Mouse (Mus musculus) lung, adult 2 months (tissue): Measurements from ENCODE around the gene Gm20388.

ENCODE experiments used
- CTCF ChIP-seq: fragments of 200-500 bp; IDR thresholded peaks from 2 replicates; pipeline ENCODE4 v1.5.1; 2011; ENCODE audit warnings: mild to moderate bottlenecking, low read length, control low read depth; ENCODE audit not compliant: insufficient read depth
- POLR2A ChIP-seq: fragments of 200-500 bp; IDR thresholded peaks from 2 replicates; pipeline ENCODE4 v1.6.1; 2011; ENCODE audit warnings: low read depth, mild to moderate bottlenecking, control low read depth, low read length, borderline replicate concordance; ENCODE audit errors: extremely low read depth

DNA sequence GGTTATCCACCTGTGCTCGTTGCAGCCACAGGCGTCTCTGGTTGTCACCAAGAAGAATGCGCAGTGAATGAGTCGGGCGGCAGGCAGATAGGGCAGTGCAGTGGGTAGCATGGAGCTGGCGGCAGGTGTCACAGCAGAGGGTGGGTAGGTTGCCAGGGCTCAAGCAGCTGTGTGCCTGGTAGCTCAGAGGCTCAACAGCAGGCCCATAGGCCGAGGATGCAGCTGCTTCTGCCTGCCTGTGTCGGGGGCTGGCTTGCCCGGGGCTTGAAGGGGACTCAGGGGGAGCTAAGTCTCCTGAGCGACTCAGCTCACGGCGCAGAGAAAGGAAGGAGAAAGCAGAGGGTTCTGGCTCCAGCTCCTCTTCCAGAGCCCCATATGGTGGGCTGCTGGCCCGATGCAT is 3322.7 kb downstream of the Gm20388 start:
- TF ChIP-seq CTCF (no peak), POLR2A (no peak)
